Mouse (Mus musculus) left cerebral cortex, postnatal 4 days (tissue): ENCODE measurements around the gene Zfp664. TPM values are rescaled to one million over a fixed set of nuclear protein-coding genes. Genes with fewer than 3 reads are reported as not detected.

Source experiments
- DNase-seq: peaks from one replicate; pipeline ENCODE4 v3.0.0-alpha.2; 2022
- intact Hi-C: fragments of 180-260 bp; cut with DNase I; formaldehyde crosslinking; loops from one replicate; pipeline ENCODE4 v1.15.1; 2025
- total RNA-seq, 2 experiments: library from RNA; stranded (reverse); gene quantifications; 2 replicates each; pipeline ENCODE4 v1.2.3; 2021

Gene Zfp664
- total RNA-seq, 2 experiments from 2014 or later: 49.3 to 53.4 TPM

- intact Hi-C loops: no loop called here
- no peak for DNase-seq
Measured at GRCm38 (mm10) chr5:124921410-124921809, 58.9 kb downstream of the Zfp664 start.

GRCm38 (mm10) chr5:124922356-124923352, 60.2 kb downstream of the Zfp664 start:
- peak; percentile 81 for DNase-seq
- intact Hi-C loops: no loop called here

DNA sequence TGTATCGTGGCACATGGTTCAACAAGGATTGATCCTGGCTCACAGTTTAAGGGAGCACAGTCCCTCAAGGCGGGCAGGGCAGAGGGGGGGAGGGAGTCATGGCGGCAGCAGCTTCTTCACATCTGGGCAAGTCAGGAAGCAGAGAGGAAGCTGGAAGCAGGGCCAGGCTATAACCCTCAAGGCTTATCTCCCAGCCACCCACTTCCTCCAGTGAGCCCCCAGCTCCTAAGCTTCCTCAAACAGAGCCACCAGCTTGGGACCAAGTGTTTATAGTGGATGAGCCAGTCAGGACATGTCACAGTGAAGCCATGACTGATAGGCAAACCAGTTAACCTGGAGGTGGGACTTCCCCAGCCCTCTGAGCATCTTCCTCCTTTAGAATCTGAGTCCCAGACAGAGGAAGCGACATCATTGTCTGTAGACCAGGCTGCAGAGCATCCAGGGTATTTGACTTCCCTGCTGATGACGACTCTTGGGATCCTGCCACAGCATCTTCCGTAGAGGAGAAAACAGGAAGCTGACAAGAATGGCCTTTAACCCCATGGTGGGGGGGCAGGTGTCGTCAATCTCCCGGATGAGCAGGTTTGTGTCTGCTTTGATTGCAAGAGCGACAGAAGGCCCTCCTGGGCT, 67.0 kb downstream of the Zfp664 start:
- intact Hi-C loops: no loop called here
- no peak for DNase-seq

DNA sequence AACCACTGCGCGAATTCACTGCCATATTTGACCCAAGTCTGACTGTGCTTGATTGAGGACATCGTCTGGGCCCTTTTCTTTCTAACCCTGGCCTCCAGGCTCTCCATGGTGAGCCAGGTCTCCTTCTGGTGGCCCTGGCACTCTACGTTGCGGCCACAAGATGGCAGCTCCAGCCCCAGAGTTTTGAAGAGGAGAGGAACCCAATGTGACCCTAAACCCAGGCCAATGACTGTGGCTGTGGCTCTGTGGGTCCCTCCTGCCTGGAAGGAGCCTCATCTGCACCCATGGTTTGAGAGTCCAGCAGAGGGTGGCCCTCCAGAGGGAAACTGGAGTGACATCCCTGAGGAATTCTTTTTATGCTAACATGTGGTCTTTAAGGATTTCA, 67.6 kb downstream of the Zfp664 start:
- DNase-seq: peak; percentile 73
- intact Hi-C loops: no loop called here

DNA sequence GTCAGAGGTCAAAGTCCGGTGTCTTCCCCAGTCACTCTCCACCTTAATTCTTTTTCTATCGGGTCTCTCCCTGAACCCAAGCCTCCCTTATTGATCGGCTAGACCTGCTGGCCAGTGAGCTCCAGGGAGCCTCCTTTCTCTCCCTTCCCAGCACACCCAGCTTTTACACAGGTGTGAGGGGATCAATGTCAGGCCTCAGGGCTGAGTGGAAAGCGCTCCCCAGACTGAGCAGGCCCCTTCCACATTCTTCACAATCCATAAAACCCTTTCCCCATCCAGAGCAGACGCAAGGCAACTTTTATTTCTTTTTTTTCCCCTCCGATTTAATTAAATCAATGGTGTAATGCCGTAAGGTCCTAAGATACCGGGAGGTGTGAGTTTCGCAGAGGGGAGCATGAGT, 68.1 kb downstream of the Zfp664 start:
- intact Hi-C loops: no loop called here
- DNase-seq: no peak

GRCm38 (mm10) chr5:124931076-124931475, 68.6 kb downstream of the Zfp664 start:
- no peak for DNase-seq
- intact Hi-C loops: no loop called here

DNA sequence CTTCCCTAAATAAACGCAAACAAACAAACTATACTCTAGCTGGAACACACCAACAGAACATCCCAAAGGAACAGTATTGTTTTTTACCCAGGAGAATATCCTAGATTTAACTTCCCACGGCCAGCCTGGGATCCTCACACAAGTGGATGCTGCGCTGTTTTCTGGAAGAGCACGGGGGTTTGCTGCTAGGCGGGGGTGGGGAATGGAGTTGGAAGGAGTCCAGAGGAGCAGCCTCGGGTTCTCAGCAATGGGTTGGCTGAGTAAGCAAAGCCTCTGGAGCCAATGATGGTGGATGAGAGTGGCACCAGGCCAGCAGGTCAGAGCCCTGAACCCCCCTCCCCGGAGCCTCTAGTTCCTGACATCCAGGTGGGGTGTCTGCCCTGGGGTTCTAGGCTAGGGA, 72.1 kb downstream of the Zfp664 start:
- intact Hi-C loops: no loop called here
- peak; percentile 62 for DNase-seq

DNA sequence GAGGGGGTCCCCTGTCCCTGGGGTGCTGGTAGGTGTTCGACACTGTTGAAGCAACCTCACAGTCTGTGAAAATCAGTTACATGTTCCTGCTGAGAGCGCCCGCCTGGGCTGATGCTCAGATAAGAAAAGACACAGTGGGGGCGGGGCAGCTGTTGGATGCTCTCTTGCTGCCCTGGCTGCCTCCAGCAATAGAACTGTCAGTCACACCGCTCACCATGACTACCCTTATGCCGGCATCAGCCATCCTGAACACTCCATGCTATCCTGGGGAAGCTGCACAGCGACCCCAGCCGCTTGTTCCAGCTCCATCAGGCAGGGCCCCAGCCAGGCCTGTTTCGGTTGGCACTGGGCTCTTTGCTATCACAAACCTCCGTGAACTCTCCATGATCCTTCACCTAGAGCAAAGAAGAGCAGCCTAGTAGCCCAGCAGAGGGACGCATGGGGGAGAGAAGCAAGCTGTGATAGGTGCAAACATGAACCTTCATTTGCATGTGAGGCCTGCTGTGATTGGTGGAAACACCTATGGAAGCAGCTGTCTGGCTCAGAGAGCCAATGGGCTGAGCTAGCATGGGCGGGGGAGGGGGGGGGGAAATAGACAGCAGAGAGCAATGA, 80.8 kb downstream of the Zfp664 start:
- peak; percentile 68 for DNase-seq
- intact Hi-C loops: no loop called here

GRCm38 (mm10) chr5:124943793-124944383, 81.4 kb downstream of the Zfp664 start:
- DNase-seq: peak; percentile 69
- intact Hi-C loops: no loop called here

DNA sequence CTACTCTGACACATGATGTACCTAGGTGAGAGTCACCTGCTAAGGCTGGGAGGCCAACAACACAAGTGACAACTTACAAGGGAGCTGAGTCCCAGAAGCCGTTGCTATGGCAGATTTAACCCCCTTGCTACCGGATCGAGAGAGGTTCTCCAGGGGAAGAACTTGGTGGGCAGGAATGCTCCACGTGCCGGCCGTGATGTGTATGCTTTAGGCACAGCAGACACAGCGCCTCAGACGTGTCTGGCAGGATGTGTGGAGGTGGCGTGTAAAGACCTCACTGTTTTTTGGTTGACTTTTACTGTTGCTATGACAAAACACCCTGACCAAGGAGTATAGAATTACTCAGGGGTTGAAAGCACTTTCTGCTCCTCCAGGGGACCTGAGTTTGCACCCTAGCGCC, 81.9 kb downstream of the Zfp664 start:
- intact Hi-C loops: no loop called here
- no peak for DNase-seq

DNA sequence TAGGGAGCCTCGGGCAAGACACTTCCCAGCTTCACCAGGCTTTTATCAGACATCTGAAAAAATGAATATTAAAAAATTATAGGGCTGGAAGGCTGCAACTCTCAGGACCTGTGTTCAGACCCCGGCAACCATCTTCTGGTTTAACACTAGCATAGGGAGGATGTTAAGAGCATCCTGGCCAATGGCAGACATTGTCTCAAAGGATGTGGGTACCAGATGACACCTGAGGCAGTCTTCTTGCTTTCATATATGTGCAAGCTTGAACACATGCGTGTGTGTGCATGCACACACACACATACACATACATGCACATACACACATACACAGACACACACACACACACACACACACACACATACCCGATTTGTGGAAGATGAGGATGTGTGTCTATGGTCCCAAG, 82.6 kb downstream of the Zfp664 start:
- intact Hi-C loops: no loop called here
- no peak for DNase-seq

DNA sequence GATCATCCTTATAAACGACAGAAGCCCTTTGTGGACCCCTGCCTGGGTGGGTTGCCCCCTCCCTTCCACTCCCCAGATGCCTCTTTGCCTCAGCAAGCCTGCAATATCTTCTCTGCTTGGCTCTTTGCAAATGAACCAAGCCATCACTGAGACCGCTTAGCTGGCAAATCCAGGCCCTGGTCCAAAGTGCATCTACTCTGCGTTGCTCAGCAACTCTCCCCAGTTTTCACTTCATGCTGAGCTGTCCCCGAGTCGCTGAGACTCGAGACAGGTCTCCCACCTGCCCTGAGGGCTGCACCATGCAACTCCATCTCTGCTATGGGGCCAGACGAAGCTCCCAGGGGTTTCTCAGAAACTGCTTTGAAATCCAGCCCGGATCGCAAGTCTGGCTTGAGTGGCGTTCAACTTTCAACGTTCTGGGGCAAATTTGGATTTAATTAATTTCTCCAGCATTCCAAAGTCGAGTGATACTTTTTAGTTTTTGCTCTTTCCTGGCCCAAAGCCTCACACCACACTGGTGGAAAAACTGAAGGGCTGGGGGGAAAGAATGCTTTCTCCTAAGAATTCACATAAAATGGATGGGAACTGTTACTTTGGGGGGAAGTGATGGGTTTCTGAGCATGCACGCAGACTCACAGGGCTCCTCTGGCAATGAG, 88.3 kb downstream of the Zfp664 start:
- DNase-seq: peak; percentile 63
- intact Hi-C loops: no loop called here

DNA sequence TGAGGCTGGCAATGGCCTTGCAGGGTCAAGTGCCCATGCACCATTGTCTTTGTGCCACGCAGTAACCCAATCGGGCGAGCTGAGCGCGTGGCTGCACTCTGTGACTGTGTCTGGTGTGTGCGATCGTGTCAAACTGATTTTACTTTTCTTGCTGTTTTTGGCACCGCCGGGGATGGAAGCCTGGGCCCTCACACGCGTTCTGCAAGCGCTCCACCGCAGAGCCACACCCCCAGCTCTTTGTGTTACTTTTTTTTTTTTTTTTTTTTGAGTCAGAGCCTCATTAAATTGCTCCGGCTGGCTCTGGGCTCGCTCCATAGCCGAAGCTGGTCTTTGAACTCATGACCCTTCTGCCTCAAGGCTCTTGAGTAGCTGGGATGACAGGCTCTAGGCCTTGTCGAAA, 88.8 kb downstream of the Zfp664 start:
- intact Hi-C loops: no loop called here

More for the DNA sequence above, 88.8 kb downstream of the Zfp664 start:
- no peak for DNase-seq

Other genes starting within 250 kb of the Zfp664 start
- gene Atp6v0a2, start 234.1 kb upstream of the Zfp664 start, total RNA-seq: 10 to 100 TPM; 36.2 to 39.8 TPM
- 1 to 10 TPM in 1 of 2 experiments, under 1 TPM in 1; 0.76 to 1.1 TPM for gene Dnah10, start 137.6 kb upstream of the Zfp664 start, total RNA-seq
- gene Ccdc92, start 267 bp upstream of the Zfp664 start, total RNA-seq: 10 to 100 TPM; 35.0 to 36.1 TPM
- 1 to 10 TPM; 2.0 to 2.1 TPM for gene Rflna, start 140.5 kb downstream of the Zfp664 start, total RNA-seq